Mouse (Mus musculus) spleen, adult 2 months (tissue): ENCODE measurements around the gene Fam168a.

Experiments used
- CTCF ChIP-seq: fragments of 200-500 bp; IDR thresholded peaks from 2 replicates; pipeline ENCODE4 v1.5.1; 2011; ENCODE audit warnings: mild to moderate bottlenecking, inconsistent platforms; ENCODE audit not compliant: insufficient read depth, insufficient read length, insufficient replicate concordance; ENCODE audit errors: extremely low read depth
- POLR2A ChIP-seq: fragments of 200-500 bp; IDR thresholded peaks from 2 replicates; pipeline ENCODE4 v1.6.1; 2011; ENCODE audit warnings: low read depth, low read length, inconsistent platforms

GRCm38 (mm10) chr7:100841608-100842007 is 135.2 kb downstream of the Fam168a start:
- TF ChIP-seq CTCF: no peak
- TF ChIP-seq POLR2A: no peak
